Mouse (Mus musculus) midbrain, embryonic 10.5 days (tissue): ENCODE measurements around the gene Kcnmb1. TPM values are rescaled to one million over a fixed set of nuclear protein-coding genes. Genes with fewer than 3 reads are reported as not detected.

Experiments
- DNase-seq: peaks from one replicate; pipeline ENCODE4 v3.0.0-alpha.2; 2017; ENCODE audit warnings: low spot score
- H3K27ac ChIP-seq: fragments of 300-500 bp; sonication (generic); replicated peaks from 2 replicates; pipeline ENCODE4 v1.5.1; 2016; ENCODE audit warnings: mild to moderate bottlenecking
- H3K27me3 ChIP-seq: fragments of 300-500 bp; sonication (generic); 2 replicates; pipeline ENCODE4 v1.6.1; 2016; ENCODE audit warnings: low read depth, mild to moderate bottlenecking; ENCODE audit not compliant: poor library complexity, severe bottlenecking
- H3K36me3 ChIP-seq: fragments of 300-500 bp; sonication (generic); 2 replicates; pipeline ENCODE4 v1.6.1; 2016; ENCODE audit warnings: mild to moderate bottlenecking, moderate library complexity
- H3K4me1 ChIP-seq: fragments of 300-500 bp; sonication (generic); 2 replicates; pipeline ENCODE4 v1.6.1; 2016
- H3K4me3 ChIP-seq: fragments of 300-500 bp; sonication (generic); 2 replicates; pipeline ENCODE4 v1.5.1; 2016; ENCODE audit warnings: mild to moderate bottlenecking, moderate library complexity
- H3K9me3 ChIP-seq: fragments of 300-500 bp; sonication (generic); replicated peaks from 2 replicates; pipeline ENCODE4 v1.6.1; 2016; ENCODE audit warnings: mild to moderate bottlenecking
- WGBS: fragments of 180-500 bp; shearing (Covaris S2); methylation state at CpG from one replicate; pipeline ENCODE4 v1.1.7; 2016; 5-methylcytosine and 5-hydroxymethylcytosine counted together
- polyA plus RNA-seq: library from polyadenylated mRNA; unstranded; fragments of >200 nt; fragmentation: Nextera tagmentation; extraction: Ambion mirVana; gene quantifications from 2 replicates; pipeline ENCODE4 v1.2.1, GENCODE M21; 2016

Gene Kcnmb1
- polyA plus RNA-seq, 1 experiment from 2014 or later: 0.19 TPM

DNA sequence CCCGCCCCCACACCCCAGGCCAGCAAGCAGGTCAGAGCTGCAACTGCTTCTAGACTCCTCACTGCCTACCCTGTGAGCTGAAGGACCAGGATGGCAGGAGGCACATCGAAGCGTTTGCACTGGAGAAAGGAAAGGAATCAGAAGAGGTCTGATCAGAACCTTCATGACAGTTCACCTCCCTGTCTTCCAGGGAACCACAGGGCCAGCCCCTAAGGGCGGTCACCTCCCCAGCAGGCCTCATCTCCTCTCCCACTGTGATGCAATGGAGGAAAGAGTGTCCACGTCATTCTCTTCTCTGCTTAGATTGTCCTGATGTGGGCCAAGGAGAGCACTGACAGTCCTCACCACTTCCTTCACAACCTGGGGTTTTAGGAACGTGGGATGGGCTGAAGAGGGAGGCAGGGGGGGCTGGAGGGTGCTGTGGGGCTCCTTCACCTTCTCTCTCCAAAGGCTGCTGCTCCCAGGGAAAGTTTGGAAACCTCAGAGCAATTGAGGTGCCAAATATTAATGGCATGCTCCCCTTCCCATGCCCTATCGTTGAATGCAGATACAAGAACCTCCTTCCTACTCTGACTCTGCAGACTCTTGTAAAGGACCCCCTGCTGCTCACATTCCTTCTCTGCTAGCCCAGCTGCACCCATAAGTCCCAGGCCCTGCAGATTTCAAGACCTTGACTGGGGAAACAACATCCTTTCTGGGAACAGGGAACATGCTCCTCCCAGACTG lies 47.5 kb downstream of the Kcnmb1 start:
- 73% methylated on average over 7 of the region's 7 CpGs for WGBS
- no peak overlapping the region for H3K4me3 ChIP-seq
- no peak overlapping the region for H3K27ac ChIP-seq
- no peaks in the 10 kb centered on the region for H3K27me3 ChIP-seq
- H3K9me3 ChIP-seq: no peaks in the 10 kb centered on the region
- H3K36me3 ChIP-seq: no peaks in the 10 kb centered on the region
- H3K4me1 ChIP-seq: 0 out of 2 replicates have a peak, but pooled peaks cover 4% of the 10 kb centered on the region
- no peak for DNase-seq

DNA sequence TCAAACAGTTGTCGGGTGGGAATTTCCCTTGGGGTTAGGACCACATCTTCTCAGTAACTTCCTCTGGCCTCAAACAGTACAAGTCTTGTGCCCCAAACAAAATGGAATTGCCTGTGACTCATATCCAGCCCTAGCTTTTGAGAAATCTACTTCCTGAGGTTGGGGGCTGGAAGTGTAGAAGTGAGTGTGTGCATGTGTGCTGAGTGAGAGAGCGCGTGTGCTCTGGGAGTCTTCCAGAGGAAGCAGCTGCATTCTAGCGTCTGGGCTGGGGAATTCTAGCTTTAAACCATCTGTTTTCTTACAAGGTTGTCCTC lies 48.0 kb downstream of the Kcnmb1 start:
- no peak for DNase-seq
- Histone ChIP-seq H3K4me3 (no peak overlapping the region), H3K27ac (no peak overlapping the region), H3K9me3 (no peaks in the 10 kb centered on the region), H3K36me3 (no peaks in the 10 kb centered on the region), H3K27me3 (no peaks in the 10 kb centered on the region), H3K4me1 (0 out of 2 replicates have a peak, but pooled peaks cover 4% of the 10 kb centered on the region)
- 83% methylated on average over 4 of the region's 4 CpGs for WGBS

DNA sequence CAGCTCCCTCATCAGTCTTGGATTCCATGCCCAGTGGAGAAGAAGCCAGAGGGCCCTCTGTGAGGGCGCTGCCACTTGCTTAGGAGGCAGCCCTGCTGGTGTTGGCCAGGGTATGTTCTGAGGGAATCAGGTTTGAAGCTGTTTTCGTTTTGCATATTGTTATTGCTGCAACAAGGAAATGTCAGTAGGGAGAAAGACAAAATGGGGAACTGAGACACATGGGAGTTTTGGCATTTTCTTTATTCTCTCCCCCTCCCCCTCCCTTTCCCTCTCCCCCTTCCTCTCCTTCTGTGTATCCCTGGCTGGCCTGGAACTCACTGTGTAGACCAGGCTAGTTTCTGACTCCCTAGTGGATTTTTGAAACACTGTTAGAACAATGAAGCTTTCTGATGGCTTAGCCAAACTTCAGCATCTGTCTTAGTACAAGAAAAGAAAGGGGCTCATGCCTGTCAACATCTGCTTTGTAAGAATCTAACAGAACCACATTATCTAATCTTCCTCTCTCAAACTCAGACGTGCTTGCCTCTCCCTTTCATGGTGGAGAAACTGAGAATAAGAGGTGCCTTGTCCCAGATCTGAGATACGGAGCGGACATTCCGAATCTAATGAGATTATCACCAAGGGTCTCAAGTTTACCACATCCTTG lies 49.3 kb downstream of the Kcnmb1 start:
- H3K4me3 ChIP-seq: no peak overlapping the region
- H3K27ac ChIP-seq: no peak overlapping the region
- DNase-seq: no peak
- H3K27me3 ChIP-seq: no peaks in the 10 kb centered on the region
- no peaks in the 10 kb centered on the region for H3K36me3 ChIP-seq
- H3K9me3 ChIP-seq: no peaks in the 10 kb centered on the region
- 71% methylated on average over 6 of the region's 6 CpGs for WGBS
- 0 out of 2 replicates have a peak, but pooled peaks cover 4% of the 10 kb centered on the region for H3K4me1 ChIP-seq

Other genes with a start within 250 kb of the Kcnmb1 start
- 5.8 and 8.1 TPM in 2 replicates for gene Kcnip1, start 30.1 kb downstream of the Kcnmb1 start, polyA plus RNA-seq
- gene Lcp2, start 83.9 kb downstream of the Kcnmb1 start, polyA plus RNA-seq: 1.8 and 2.6 TPM in 2 replicates
- gene 4930469K13Rik, start 135.5 kb downstream of the Kcnmb1 start, polyA plus RNA-seq: not detected in 2 replicates
- gene Foxi1, start 245.1 kb downstream of the Kcnmb1 start, polyA plus RNA-seq: not detected in 2 replicates